Mouse (Mus musculus) layer of hippocampus, adult 11-12 months (tissue): ENCODE results near the gene Nudt3.
A peak's percentile ranks its signal among the peaks of the same experiment; 100 is the strongest.
"Not testable (repeated sequence)": the region's sequence is repeated elsewhere in the genome, so short reads cannot be mapped to it uniquely, and the experiment has no call there.

Experiments used
- DNase-seq: peaks from one replicate; pipeline ENCODE4 v3.0.0; 2022; ENCODE audit warnings: low spot score

Nudt3 gene

DNA sequence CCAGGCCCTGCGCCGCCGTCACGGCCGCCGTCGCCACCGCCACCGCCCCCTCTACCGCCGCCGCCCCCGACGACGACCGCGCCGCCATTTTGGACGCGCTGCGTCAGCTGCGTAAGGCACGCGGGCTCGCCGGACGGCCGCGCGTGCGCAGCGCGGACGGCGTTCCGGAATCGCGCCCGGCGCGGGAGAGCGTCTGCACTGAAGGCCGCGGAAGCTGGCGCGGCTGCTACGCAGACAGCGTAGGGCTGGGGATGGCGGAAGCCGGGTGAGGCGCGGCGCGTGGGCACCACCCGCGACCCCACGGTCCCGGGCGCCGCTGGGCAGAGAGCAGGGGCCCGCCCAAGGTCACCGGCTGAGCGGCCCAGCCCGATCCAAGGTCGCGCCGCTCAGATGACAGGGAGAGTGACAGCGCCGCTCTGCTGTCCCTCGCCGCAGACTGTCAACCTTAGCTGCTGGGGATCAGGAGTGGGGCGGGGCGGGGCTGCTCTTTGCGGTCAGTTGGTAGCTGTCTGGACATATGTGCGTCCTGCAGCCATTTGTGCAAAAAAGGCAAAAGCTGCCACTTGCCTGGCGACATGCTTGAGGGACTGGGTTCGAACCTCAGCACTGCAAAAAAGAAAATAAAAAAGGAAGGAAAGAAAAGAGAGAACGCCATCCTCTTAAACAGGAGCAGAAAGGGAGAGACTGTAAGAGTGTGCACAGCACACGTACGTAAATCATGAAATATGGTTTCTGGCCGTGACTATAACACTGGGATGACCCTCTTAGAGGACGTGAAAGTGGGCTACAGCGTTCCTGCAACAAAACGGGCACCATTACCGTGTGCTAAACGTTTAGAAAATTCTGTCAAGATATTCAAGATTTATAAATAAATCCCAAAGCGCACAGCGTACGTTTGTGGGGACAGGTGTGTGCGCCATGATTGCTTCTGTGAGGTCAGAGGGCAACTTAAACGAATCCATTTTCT lies at the start of gene Nudt3:
Gene Nudt3 (minus strand): TSS at position 136 of the 967 bp plus-strand sequence.
- DNase-seq, result peak; percentile 88

DNA sequence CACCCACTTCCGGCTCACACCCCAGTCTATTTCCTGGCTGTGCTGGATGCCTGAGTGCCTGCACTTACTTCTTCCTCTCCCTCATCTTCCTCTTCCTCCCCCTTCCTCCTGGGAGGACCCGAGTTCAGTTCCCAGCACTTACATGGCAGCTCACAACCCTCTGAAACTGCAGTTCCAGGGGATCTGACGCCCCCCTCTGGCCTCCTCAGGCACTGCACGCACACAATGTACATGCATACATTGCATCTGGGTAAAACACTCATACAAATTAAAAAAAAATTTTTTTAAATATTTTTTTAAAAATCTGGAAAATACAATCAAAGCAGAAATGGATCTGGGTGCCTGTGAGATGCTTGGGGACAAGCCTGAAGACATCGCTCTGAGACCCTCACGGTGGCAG lies 48.4 kb upstream of the Nudt3 start:
- DNase-seq, result no peak

DNA sequence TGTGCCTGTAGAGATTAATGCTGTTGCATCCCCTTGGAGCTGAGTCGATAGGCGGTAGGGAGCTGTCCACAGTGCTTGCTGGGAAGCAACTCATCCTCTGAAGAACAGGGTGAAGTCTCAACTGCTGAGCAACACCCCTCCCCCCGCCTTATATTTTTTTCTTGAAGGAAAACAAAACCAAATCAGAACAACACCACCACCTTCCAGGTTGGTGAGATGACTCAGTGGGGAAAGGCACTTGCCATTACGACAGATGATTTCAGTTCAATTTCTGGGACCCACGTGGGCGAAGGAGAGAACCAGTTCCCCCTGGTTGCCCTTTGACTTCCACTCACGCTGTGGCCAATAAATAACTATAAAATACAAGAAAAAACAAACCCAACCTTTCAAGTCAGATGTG lies 35.5 kb upstream of the Nudt3 start:
- DNase-seq, result no peak

DNA sequence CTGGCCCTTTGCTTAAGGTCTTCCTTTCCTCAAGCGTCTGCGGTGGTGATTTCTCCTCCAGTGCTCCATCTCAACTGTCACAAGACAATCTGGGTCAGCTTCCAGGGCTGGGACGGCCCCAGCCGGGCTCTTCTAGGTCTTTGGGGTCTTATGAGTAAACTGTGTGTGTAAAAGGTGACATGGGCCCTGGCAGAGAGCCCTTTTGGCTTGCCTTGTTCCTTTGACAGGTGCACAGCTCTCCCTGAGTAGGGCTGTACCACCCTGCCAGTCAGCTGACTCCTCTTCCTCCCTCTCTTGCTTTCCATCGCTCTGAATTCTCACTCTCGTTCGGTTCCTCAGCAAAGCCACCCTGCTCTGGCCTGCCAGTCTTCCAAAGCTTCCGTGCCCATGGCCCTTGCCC lies 33.8 kb upstream of the Nudt3 start:
- no peak for DNase-seq

DNA sequence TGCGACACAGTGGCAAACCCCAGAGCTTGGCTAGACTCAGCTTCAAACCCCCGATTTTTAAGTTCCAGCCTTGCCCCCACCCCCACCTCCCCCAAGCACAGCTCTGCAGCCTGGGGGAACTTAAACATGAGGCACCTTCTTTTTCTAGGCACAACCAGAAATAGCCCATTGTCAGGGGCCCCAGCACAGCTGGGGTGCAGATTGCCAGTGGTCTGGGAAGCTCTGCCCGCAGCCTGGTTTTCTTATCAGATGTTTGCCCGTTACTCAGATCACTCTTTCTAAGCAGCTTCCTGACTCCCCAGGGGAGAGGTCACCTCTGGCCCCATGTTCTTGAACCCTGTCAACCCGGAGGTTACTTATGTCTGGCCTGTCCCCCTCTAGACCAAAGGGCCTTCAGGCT lies 33.1 kb upstream of the Nudt3 start:
- DNase-seq, result no peak

DNA sequence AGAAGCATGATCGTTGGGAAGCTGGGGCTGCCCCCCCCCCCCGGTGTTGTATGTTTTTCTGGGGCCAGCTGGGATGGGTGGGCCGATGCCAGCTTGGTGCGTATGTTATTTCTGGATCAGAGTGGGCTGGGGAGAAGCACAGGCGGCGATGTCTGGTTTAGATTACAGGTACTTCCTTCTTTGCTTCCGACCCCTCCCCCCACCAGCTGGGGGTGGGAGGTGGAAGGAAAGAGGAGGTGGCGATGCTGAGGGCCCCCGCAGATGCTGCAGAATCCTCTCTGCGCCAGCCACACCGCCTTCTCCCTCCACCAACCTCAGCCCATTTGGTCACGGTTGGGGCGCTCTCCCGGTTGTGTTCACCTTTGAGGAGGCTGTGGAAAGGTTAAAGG lies 32.7 kb upstream of the Nudt3 start:
- DNase-seq, result peak; percentile 84

DNA sequence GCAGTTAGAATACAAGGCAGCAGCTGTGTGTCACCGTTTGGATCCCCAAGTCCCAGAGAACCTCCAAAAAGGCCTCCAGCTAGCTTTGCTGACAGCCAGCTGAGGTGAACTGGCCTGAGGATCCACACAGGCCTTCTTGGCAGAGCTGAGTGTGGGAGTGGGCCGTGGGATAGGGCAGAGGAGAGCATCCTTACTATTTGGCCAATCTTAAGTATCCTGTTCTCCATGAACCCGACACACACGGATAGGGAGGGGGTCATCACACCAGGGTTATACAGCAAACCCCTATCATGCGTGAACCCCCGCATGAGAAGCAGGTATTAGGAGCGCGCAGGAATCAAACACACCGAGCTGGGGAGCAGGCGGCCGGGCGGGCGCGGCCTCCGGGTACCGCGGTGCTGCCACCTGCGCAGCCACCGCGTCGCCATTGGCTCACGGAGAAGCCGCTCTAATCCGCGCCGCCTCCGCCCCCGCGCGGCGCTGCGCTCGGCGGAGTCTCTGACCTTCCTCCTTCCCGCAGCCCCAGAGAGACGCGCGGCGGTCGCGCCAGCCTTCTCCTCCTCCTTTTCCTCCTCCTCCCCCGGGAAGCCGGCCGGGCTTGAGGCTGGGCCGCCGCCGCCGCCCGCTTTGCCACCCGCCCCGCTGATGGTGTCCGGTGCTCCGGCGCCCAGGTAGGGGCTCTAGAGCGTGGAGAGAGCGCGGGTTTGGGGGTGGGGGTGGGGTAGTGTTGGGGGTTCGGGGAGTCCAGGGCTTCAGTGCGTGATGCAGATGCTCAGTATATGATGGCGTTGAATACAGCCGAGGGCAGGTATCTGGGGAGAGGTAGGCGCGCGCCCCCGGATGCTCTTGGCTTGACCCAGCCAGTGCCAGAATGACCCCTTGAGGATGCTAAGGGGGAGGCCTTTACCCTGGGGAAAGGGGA lies 32.1 kb upstream of the Nudt3 start, which contains the start of gene Pacsin1:
Gene Pacsin1 (plus strand): TSS at position 421 of the 922 bp plus-strand sequence.
- DNase-seq, result peak; percentile 77

DNA sequence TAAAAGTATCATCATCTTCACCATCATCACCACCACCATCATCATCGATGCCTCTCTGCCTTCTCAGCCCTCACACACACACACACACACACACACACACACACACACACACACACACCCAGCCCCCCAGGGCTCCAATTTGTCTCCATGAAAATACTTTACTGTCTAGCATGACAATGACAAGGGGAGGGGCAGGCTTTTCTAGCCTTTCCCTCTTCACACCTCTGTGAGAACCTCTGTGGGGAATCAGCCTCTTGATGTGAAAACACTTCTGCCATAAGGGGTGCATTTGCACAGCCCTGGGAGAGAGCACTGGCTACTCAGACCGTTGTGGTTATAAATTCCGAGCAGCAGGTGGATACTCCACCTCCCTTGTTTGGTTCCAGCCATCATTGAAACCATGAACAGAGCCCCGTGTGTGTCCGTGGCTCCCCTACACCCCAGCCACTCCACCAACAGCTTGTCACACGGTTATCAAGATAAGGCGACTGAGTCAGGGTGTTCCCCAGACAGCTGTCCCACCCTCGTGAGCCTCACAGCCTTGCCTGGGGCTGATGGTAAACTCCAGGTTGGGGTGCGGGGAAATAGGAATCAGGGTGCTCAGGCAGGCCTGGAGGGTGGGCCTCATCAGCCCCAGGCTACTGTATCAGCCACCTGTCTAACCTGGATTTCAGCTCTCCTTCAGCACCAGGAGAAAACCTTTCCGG lies 30.1 kb upstream of the Nudt3 start:
- DNase-seq, result no peak

DNA sequence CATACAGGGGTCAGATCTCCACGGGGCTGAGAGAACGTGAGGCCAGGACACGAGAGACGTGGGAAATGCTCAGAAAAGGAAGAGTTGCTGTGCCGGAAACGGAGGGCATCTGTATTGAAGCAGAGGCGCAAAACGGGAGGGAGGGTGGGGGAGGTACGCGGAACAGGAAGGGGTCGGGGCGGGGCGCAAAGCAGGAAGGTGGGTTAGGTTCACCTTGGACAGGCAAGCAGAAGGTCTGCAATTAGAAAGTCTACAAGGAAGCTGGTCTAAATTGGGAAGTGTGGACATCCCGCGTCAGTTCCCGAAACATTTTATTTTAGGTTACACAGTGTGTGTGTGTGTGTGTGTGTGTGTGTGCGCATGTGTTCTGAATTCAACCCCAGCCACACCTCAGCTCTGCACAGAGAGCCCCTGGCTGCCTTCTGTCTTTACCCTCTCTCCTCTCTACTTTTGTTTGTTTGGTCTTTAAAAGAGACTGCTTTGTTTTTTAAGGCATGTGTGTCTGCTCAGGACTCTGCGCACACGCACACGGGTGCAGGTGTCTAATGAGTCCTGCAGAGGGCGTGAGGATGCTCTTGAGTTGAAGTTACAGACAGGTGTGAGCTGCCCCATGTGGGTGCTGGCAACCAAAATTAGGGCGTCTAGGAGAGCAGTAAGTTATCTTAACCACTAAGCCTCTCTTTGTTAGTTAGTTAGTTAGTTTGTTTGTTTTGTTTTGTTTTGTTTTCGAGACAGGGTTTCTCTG lies 28.9 kb upstream of the Nudt3 start:
- DNase-seq, result no peak

DNA sequence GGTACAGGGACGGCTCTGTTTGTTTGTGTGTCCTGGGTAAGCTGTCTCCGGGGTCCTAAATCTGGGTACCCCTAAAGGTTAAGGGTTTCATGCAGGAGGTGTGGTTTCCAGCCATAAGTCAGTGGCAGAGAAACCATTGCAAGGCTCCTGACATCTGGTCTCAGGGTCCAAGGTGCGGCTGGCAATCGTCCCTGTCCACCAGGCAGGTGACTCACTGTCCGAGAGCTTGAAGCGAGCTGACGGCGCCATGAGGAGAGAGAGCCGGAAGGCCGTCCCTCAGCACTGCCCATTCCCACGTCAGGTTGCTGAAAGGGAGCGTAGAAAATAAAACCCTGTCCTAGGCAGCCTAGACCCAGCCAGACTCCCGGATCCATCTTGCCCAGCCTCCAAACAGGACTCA lies 27.3 kb upstream of the Nudt3 start:
- DNase-seq, result no peak

DNA sequence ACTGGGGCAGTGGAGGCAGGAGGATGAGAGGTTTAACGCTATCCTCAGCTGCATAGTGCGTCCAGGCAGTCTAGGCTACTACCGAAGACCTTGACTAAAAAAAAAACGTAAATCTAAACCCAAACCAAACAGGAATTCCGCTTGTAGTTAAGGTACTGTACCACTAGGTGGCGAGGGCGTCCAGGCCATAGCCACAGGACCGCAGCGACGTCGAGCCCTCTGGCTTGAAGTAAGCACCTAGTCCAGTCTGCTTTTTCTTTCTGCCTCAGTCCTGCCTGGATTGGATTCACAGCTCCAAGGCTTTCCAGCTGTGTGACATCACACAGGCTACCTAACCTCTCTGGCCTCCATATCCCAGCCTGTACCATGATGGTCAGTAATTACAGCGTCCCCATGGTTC lies 26.9 kb upstream of the Nudt3 start:
- peak; percentile 64 for DNase-seq

DNA sequence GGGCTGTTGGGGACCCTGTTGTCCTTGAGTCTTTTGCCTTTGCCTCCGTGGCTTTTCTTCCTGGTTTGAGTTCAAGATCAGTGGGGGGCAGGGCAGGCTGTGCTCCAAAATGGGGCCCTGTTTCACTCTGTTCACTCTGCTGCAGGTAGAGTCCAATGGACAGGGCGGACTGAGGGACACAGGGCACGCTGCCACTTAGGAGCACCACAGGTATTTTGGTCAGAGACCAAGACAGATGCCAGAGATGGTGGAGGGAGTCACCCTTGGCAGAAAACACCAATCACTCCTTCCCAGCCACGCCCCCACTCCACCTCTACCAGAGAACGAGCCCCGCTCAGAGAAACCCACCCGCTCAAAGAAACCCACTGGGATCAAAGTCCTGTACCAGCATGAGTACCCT lies 22.5 kb upstream of the Nudt3 start:
- no peak for DNase-seq

DNA sequence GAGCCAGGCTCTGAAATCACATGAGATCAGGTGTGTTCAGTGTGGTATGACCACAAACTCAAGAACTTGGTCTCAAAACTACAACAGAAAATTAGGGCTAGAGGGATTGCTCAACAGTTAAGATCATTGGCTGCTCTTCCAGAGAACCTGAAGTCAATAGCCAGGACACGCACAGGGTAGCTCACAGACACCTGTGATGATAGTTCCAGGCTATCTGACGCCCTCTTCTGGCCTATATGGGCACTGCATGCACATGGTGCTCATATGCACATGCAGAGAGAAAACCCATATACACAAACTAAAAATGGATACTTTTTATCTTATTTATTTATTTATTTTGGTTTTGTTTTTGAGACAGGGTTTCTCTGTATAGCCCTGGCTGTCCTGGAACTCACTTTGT lies 21.3 kb upstream of the Nudt3 start:
- no peak for DNase-seq

DNA sequence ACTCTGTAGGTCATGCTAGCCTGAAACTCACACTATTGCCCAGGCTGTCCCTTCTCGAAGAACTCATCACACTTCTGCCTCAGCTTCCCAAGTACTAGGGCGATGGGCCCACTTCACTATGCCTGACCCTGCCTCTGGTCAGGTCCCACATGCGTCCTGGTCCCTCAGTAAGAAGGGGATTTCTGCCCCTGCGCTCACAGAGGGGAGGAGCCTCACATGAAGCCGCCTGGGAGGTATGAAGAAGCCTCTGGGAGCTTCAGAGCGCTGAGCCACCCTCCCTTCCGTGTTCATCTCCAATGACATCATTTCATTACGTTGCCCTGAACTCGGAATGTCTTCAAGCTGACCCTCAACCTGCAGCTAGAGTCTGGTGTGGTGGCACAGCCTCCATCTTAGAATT lies 20.5 kb upstream of the Nudt3 start:
- DNase-seq, result no peak

DNA sequence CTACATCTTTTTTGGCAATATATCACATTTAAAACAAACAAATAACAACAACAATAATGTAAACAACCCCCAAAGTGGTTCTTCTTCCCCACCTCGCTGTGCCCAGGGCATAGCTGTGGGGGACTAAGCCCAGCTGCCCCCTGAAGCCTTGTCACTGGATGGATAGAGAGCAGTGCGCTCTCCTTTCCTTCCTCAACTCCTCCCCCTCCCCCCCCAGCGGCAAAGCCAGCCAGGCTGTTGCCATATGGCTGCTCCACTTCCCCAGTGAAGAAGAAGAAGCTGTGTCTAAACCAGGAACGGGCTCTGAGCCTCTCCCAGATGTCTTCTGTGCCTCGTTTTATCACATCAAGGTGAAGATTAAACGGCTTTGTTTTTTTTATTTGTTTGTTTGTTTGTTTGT lies 19.8 kb upstream of the Nudt3 start:
- DNase-seq, result no peak

DNA sequence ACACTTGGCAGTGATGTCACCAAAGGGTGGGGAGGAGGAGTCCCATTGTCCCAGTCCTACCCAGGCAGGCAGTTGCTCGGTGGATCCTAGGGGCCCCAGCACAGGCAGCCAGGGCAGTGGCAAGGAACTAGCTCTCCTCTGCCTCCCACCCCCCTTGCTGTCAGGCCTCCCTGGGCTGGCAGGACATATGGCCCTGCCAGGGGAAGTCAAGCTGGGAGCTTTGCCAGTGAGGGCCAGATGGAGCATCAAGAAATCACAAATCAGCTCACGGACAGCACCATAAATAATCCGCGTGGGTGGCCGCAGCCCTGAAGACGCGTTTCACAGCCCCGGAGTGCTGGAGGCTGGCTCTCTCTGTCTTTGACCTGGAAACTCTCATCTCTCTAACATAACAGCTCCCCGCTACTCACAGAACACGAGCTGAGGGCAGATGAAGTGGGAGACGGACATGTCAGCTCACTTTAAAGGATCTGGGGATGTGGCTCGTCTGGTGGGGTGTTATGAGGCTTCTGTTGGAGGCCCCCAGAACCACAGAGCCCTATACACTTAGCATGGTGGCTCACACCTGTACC lies 19.3 kb upstream of the Nudt3 start:
- DNase-seq, result peak; percentile 86

DNA sequence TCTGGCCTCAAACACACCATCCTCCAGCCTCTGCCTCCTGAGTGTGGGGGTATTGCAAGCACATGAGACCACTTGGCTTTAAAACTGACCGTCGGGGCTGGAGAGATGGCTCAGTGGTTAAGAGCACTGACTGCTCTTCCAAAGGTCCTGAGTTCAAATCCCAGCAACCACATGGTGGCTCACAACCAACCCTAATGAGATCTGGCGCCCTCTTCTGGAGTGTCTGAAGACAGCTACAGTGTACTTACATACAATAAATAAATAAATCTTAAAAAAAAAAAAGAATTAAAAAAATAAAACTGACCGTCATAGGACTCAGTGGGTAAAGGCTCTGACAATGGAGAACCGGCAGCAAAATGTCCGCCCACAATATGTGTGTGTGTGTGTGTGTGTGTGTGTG lies 16.6 kb upstream of the Nudt3 start:
- DNase-seq, result not testable (repeated sequence)

DNA sequence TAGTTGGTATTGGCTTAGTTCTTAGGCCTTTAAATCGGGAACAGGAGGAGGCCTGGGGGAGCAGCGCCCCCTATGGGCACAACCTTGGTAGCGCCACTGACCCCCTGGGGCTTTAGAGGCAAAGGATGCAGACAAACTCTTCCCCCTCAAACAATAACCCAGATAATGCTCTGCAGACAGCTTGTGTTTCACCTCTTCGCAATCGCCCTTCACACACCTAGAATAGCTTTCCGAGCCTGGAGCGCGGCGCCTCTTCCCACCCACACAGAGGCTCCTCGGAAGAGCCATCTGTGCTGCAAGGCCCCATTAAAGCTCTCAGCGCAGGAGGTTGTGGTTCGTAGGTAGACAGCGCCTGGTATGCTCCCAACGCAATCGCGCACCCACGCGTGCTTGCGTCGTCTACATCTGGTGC lies 15.6 kb upstream of the Nudt3 start:
- peak; percentile 77 for DNase-seq

DNA sequence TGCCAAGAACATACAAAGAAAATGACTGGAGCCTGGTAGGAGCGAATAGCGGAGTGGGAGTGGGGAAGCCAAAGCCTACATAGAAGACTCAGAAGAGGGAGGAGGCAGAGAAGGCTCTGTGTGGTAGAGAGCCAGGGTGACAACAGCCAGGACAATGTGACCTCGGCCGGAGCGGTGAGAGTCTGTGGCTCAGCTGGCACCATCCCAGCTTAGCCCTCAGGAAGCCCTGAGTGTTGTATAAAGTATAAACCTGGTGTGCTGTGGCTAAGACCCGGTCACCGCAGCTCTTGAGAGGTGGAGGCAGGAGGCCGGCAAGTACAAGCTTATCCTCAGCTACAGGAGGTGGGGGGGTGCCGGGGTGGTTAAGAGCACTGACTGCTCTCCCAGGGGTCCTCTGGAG lies 14.0 kb upstream of the Nudt3 start:
- DNase-seq, result no peak

DNA sequence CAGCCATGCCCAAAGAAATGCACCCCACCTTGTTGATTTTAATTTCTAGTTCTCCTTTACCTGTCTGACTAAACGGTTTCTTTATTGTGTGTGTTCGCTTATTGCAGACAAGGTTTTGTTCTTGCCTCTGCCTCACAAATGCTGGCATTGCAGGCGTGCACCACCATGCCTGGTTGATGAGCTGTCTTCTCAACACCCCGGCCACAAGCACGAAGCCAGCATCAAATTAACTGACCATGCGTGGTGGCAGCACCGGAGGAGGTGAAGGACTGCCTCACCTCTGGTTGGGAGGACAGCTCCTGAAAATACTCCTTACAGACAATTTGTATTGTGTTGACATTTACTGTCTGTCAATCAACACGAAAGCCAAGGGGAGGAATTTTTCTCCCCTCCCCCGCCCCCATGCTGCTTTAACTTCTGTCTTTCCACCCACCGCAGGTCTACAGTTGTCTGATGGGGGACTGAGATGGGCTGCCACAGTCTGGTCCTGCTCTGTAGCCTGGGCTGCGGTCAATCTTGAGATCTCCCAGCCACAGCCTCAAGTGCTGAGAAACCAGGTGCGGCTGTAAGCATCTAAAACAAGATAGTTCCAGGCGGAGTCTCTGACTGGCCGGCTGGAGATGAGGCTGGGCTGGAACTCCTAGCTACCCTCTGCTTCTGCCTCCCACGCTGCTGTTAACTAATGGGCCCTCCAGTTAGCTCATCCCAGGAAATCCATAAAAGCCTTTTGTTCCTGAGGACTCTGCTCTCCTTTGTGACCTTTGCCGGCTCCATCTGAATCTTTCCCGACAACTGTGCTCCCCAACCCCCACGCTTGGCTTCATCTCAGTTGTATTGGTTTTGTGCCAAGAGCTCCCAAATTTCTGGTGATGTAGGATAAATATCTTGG lies 13.1 kb upstream of the Nudt3 start, which contains the start of gene Rps10:
Gene Rps10 (minus strand): TSS at position 538 of the 889 bp plus-strand sequence.
- DNase-seq, result peak; percentile 35
